Mouse (Mus musculus): ENCODE measurements at regions not wholly inside any gene's neighbourhood (a gene's known extent, or its start where the extent isn't known, plus 50 kb on each side); places are given as distances from the start of the nearest gene placed in this dataset.
A peak's percentile ranks its signal among the peaks of the same experiment; 100 is the strongest.

DNA sequence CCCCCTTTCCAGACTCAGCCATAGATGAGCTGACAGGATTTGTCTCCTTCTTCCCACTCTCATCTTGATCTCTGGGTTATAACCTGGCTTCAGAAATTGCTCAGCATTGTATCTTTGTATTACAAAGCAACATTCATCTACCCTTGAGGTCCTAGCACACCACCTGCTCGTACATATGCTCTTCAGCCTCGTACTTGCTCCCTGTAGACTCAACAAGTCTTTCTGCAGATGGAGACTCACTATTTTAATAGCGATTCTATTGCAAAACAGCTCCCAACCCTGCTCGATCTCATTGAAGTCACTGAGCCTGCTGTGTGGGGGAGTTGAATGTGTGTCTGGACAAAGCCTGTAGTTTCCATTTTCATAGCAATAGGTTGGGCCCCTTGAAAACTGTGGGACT is 535.2 kb upstream of the Auts2 start:
- DNase-seq (ENCODE audit: extremely low spot score in 1 of 2, low spot score in 2 of 2), result no peak
- no peak for TF ChIP-seq CTCF (IDR thresholded peaks at IDR 0.05)
- Histone ChIP-seq H3K27ac (no peak overlapping the region), H3K4me3 (no peak overlapping the region)
- intact Hi-C loops (cut with DNase I), result no loop called here

DNA sequence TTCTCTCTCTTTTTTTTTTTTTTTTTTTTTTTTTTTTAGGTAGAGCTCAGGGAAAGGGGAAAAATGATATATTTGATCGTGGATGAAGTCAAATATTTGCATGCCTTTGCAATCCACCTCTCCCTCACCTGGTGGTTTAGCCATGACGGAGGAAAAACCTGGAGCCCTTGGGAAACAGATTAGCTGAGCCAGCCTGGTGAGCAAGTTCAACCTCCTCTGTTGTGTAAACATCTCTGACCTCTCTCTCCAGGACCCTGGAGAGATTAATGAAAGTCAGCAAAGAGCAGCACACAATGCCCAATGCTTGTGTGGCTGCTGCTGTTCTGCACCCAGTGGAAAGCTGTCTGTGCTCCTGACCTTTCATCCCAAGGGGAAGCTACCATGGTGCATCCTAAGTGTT is 530.2 kb upstream of the Auts2 start:
- Histone ChIP-seq H3K27ac (no peak overlapping the region), H3K4me3 (no peak overlapping the region)
- no peak for DNase-seq (ENCODE audit: extremely low spot score in 1 of 2, low spot score in 2 of 2)
- intact Hi-C loops (cut with DNase I), result no loop called here
- TF ChIP-seq CTCF (IDR thresholded peaks at IDR 0.05), result no peak

DNA sequence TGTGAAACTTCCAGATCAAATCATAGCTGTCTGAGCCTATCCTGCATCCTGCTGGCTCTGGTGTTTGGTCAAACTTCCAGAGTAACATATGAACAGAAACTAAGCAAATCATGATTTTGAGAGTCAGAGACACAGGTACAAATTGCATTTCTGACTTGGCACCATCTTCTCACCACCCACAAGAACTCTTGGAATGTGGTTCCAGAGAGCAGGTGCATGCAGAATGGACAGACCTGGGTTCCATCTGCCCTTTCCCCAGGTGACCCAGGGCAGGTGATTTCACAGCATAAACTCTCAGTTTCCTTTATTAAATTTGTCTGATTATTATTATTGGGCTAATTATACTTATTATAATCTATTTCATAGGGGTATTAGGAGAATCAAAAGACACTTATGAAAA is 527.0 kb upstream of the Auts2 start:
- Histone ChIP-seq H3K4me3 (no peak overlapping the region), H3K27ac (no peak overlapping the region)
- intact Hi-C loops (cut with DNase I), result no loop called here
- TF ChIP-seq CTCF (IDR thresholded peaks at IDR 0.05), result no peak
- no peak for DNase-seq (ENCODE audit: extremely low spot score in 1 of 2, low spot score in 2 of 2)

DNA sequence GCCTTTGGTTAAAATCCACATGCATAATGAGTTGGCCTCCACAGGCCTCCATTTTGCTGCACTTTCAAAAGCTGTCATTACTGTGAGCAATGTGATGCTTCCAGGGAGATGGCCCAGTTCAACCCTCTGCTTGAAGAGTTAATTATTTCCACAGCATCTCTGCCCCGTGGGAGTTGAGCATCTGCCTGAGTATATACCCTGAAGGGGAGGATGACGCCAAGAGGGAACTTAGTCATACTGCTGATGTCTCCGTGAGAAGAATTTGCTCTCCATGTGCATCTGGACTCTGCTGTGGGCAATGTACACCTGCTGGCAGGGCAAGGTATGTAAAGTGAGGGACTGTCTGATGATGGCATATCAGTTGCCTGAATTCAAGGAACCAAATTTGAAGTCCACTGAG is 519.3 kb upstream of the Auts2 start:
- no peak overlapping the region for H3K27ac ChIP-seq
- intact Hi-C loops (cut with DNase I), result no loop called here
- peak in 1 of 2 experiments; percentile 22 for DNase-seq (ENCODE audit: extremely low spot score in 1 of 2, low spot score in 2 of 2)
- peak; percentile 14 for TF ChIP-seq CTCF (IDR thresholded peaks at IDR 0.05)
- no peak overlapping the region for H3K4me3 ChIP-seq

DNA sequence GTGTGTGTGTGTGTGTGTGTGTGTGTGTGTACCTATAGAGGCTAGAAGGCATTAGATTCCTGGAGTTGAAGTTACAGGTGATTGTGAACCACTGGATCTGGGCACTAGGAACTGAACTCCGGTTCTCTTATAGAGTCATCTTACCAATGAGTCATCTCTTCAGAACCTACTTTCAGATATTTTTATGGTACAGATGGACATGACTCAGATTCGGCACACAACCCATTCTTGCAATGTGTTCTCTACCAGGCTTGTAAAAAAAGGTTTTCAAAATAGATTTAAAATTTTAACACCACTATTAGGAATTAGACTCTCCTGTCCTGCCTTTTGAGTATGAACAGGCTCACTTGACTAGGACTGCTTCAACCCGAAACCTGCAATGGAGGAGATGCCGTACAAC is 504.3 kb upstream of the Auts2 start:
- H3K4me3 ChIP-seq, result no peak overlapping the region
- no peak overlapping the region; the same call in 1 of the 2 replicates for H3K27ac ChIP-seq
- intact Hi-C loops (cut with DNase I), result loop anchor here (5.0 kb wide), 1 partner anchor 75 kb away; no protein-coding TSS in a partner anchor
- DNase-seq (ENCODE audit: extremely low spot score in 1 of 2, low spot score in 2 of 2), result no peak
- TF ChIP-seq CTCF (IDR thresholded peaks at IDR 0.05), result no peak

DNA sequence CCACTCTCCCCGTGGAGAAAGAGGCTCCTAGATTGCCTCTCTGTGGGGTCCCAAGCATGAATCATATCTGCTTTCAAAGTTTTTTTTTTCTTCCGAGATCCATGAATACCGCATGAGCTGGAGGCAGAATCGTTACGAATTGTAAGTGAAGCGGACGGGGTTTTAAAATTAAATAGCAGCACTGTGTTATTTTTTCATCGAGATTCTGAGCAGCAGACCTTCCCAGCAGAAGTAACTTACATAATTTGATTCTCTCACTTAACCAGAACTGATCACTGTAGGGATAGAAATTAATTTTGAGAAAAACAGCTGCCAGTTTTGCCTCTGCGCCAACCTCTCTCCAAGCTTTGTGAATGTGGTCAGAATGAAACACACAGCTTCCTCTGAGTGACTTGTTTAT is 502.5 kb upstream of the Auts2 start:
- Histone ChIP-seq H3K27ac (peak overlapping the region; percentile 44), H3K4me3 (no peak overlapping the region)
- DNase-seq (ENCODE audit: extremely low spot score in 1 of 2, low spot score in 2 of 2), result no peak
- TF ChIP-seq CTCF (IDR thresholded peaks at IDR 0.05), result no peak
- intact Hi-C loops (cut with DNase I), result loop anchor here (5.0 kb wide), 1 partner anchor 77 kb away; no protein-coding TSS in a partner anchor

DNA sequence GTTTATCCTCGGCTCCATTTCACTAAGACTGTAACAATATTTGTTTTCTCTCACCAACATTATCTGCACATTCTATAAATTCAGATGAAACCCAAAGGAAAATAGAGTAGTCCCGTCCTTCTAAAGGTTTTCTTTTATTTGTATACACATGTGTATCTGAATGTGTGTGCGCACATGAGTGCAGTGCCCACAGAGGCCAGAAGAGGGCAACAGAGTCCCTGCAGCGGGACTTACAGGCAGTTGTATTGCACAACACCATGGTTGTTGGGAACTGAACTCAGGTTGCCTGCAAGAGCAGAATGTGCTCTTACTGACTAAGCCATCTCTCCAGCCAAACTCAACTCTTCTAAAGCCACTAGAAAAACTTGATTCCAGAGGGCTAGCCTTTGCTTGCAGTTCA is 484.4 kb upstream of the Auts2 start:
- Histone ChIP-seq H3K27ac (no peak overlapping the region), H3K4me3 (no peak overlapping the region)
- peak; percentile 12 for TF ChIP-seq CTCF (IDR thresholded peaks at IDR 0.05)
- intact Hi-C loops (cut with DNase I), result no loop called here
- no peak for DNase-seq (ENCODE audit: extremely low spot score in 1 of 2, low spot score in 2 of 2)

DNA sequence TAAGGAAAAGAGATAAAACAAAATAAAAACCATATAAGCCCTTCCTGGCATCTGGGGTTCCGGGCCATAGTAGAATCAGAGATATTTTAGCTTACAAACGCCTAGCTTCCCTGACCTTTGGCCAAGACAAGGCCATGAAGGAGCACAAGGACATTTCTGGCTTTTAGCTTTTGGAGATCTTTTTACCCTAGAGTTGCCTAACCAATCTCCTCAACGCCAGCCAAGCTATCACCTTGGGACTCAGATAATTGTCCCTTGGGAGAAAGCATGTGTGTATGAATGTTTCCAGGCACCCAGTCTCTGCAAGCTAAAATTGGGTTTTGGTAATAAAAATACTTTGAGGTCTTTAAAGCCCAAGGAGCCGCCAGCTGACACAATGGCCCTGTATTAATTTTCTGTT is 482.0 kb upstream of the Auts2 start:
- DNase-seq (ENCODE audit: extremely low spot score in 1 of 2, low spot score in 2 of 2), result no peak
- TF ChIP-seq CTCF (IDR thresholded peaks at IDR 0.05), result no peak
- no peak overlapping the region for H3K4me3 ChIP-seq
- H3K27ac ChIP-seq, result no peak overlapping the region
- intact Hi-C loops (cut with DNase I), result no loop called here

DNA sequence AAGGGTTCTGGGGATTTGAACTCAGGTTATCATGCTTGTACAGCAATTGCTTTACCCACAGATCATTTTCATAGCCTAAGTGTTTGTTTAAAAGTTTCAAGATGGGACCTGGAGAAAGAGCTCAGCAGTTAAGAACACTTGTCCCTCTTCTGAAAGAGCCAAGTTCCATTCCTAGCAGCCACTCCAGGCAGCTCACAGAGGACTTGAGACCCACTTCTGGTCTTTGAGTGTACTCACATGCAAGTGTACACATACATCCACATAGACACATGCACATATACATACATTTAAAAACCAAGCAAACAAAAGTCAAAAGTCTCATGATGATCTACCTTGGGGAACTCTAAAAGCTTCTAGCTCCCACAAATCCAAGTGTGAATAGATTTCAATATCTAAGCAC is 477.7 kb upstream of the Auts2 start:
- intact Hi-C loops (cut with DNase I), result no loop called here
- no peak for TF ChIP-seq CTCF (IDR thresholded peaks at IDR 0.05)
- Histone ChIP-seq H3K27ac (no peak overlapping the region), H3K4me3 (no peak overlapping the region)
- DNase-seq (ENCODE audit: extremely low spot score in 1 of 2, low spot score in 2 of 2), result no peak

DNA sequence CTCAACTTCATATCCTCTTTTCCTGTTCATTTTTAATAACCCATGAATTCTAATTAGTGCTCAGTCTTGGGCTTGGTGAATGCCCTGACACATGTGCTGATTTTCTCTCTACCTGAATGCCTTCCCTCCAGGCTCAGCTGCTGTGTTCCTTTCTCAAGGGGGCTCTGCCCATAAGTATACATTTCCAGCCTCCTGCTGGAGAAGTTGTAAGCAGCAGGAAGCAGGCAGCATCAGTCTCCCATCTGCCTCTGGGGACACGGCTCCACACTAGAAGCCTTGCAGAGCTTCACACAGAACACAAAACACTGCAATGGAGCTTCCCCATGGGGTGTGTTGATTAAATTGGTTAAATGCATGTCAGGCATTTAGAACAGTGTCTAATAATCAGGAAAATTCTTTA is 477.0 kb upstream of the Auts2 start:
- TF ChIP-seq CTCF (IDR thresholded peaks at IDR 0.05), result no peak
- no peak for DNase-seq (ENCODE audit: extremely low spot score in 1 of 2, low spot score in 2 of 2)
- intact Hi-C loops (cut with DNase I), result no loop called here
- Histone ChIP-seq H3K27ac (no peak overlapping the region), H3K4me3 (no peak overlapping the region)

DNA sequence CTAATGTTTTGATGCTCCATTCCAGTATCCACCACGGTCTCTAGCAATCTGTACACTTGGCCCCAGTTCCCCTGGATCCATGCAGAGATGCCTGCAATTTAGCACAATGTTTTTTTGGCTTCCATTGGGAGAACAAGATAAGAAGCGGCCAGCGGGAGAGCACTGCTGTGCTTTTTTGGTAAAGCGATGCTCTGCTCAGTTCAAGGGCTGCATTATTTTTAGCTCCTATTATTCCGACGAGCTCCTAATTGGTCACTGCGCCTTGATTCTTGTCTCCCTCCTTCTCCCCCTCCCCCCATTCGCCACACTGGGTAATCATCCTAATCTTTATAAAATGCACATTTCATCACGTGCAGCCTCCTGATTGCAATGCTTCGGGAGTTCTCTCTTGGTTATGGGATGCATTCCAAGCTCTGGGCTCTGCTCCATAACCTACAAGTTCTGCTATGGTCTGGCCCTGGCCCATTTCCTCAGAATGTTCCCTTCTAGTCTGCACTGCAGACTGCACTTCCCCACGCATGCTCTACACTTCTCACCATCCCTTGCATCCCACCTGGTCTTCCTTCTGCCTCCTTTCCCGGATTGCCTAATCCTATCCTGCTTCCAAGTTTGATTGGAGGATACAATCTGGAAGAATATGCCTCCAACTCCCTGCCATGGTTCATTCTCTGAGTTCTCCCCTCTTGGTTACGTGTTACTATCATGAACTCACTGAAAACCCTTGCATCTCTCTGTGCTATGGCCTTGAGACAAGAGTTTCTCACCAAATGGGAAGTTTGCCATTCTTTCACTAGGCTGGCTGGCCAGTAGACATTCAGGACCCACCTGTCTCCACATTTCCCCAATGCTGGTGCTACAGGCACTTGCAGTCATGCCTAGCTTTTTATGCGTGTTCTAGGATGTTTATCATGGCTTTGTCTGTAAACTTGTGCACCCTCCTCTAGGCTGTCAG is 467.8 kb upstream of the Auts2 start:
- intact Hi-C loops (cut with DNase I), result no loop called here
- H3K27ac ChIP-seq, result peak overlapping the region; percentile 4; the same call in 1 of the 2 replicates
- DNase-seq (ENCODE audit: extremely low spot score in 1 of 2, low spot score in 2 of 2), result peak; percentile 19 to 49
- no peak for TF ChIP-seq CTCF (IDR thresholded peaks at IDR 0.05)
- no peak overlapping the region for H3K4me3 ChIP-seq

DNA sequence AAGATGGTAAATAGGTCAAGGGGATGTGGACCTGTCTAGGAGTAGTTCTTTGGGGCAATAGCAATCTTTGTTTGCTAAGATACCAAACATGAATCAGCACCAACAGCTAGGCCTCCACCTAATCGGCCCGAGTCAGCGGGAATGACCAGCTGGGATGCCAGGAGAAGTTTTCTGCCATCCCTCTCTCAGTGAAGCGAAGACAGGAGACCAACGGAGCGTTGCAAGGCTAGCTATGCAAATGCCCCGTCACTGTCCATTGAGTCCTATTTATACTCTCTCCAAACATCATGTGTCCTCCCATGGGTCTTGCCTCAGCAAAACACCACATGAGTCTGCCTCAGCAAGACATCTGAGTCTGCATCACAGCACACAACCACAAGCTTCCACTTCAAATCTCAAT is 439.7 kb upstream of the Auts2 start:
- intact Hi-C loops (cut with DNase I), result no loop called here
- DNase-seq (ENCODE audit: extremely low spot score in 1 of 2, low spot score in 2 of 2), result no peak
- H3K27ac ChIP-seq, result no peak overlapping the region
- no peak overlapping the region for H3K4me3 ChIP-seq
- no peak for TF ChIP-seq CTCF (IDR thresholded peaks at IDR 0.05)

DNA sequence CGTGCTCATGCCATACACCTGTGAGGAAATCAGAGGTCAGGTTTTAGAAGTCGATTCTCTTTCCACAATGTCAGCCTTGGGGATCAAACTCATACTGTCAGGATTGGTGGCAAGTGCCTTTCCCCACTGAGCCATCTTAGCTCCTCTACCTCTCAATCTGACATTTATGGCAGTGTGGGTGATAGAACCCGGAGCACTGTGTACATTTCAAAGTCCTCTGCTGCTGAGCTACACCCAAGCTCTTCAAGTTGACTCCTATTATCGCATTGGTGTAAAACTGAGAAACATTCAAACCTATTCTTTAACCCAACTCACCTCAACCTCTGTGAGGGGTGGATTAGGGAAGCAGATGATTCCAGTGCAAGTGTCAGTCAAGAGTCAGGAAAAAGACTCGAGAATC is 435.9 kb upstream of the Auts2 start:
- Histone ChIP-seq H3K27ac (no peak overlapping the region), H3K4me3 (no peak overlapping the region)
- intact Hi-C loops (cut with DNase I), result no loop called here
- DNase-seq (ENCODE audit: extremely low spot score in 1 of 2, low spot score in 2 of 2), result no peak
- no peak for TF ChIP-seq CTCF (IDR thresholded peaks at IDR 0.05)

Data from left cerebral cortex, adult 2 months (tissue).